Mouse (Mus musculus) neural tube, embryonic 11.5 days (tissue): ENCODE data around the gene Nup205. TPM values are rescaled to one million over a fixed set of nuclear protein-coding genes. Genes with fewer than 3 reads are reported as not detected.

Experiments used
- ATAC-seq: fragments of 200-750 bp; cut with Nextera tagmentation; 2 replicates; pipeline ENCODE4 v1.8.0; 2017; ENCODE audit warnings: moderate number of reproducible peaks, mild to moderate bottlenecking, moderate TSS enrichment, moderate library complexity; ENCODE audit not compliant: insufficient read depth, low FRiP score, low TSS enrichment
- DNase-seq: peaks from one replicate; pipeline ENCODE4 v3.0.0-alpha.2; 2015; ENCODE audit warnings: low spot score
- H3K27ac ChIP-seq: fragments of 300-500 bp; sonication (generic); 2 replicates; pipeline ENCODE4 v1.5.1; 2014; ENCODE audit warnings: low read depth, mild to moderate bottlenecking, low read length
- H3K27me3 ChIP-seq: fragments of 300-500 bp; sonication (generic); 2 replicates; pipeline ENCODE4 v1.6.1; 2014; ENCODE audit warnings: mild to moderate bottlenecking, low read length, mixed read lengths; ENCODE audit not compliant: control insufficient read depth, insufficient read depth
- H3K36me3 ChIP-seq: fragments of 300-500 bp; sonication (generic); 2 replicates; pipeline ENCODE4 v1.6.1; 2014; ENCODE audit warnings: mild to moderate bottlenecking, low read length, moderate library complexity, mixed read lengths; ENCODE audit not compliant: control insufficient read depth, insufficient read depth
- H3K4me1 ChIP-seq: fragments of 300-500 bp; sonication (generic); 2 replicates; pipeline ENCODE4 v1.6.1; 2014; ENCODE audit warnings: low read length, mixed read lengths; ENCODE audit not compliant: control insufficient read depth, insufficient read depth
- H3K4me2 ChIP-seq: fragments of 300-500 bp; sonication (generic); 2 replicates; pipeline ENCODE4 v1.6.1; 2014; ENCODE audit warnings: low read depth, mild to moderate bottlenecking, moderate library complexity
- H3K4me3 ChIP-seq: fragments of 300-500 bp; sonication (generic); 2 replicates; pipeline ENCODE4 v1.5.1; 2014; ENCODE audit warnings: low read depth, low read length
- H3K9ac ChIP-seq: fragments of 300-500 bp; sonication (generic); 2 replicates; pipeline ENCODE4 v1.6.1; 2014; ENCODE audit warnings: mild to moderate bottlenecking, low read length
- H3K9me3 ChIP-seq: fragments of 300-500 bp; sonication (generic); 2 replicates; pipeline ENCODE4 v1.6.1; 2016; ENCODE audit warnings: low read length; ENCODE audit not compliant: control insufficient read depth
- whole genome bisulfite sequencing: fragments of 180-500 bp; shearing (Covaris S2); extraction: QIAGEN DNeasy Blood & Tissue Kit; methylation state at CpG from one replicate; pipeline ENCODE4 v1.1.7; 2014; 5-methylcytosine and 5-hydroxymethylcytosine counted together
- polyA plus RNA-seq: library from polyadenylated mRNA; unstranded; fragments of >200 nt; fragmentation: Nextera tagmentation; extraction: Ambion mirVana; gene quantifications from 2 replicates; pipeline ENCODE4 v1.2.1, GENCODE M21; 2014

The Nup205 gene
- 55.7 and 56.1 TPM in 2 replicates for polyA plus RNA-seq

- ATAC-seq: peak; percentile 92
- Histone ChIP-seq H3K9ac (peak within 1 kb of the TSS; percentile 95), H3K4me1 (0 out of 2 replicates have a peak, but pooled peaks cover 4% of the 10 kb centered on the region), H3K4me3 (peak within 1 kb of the TSS; percentile 85), H3K27me3 (no peaks in the 10 kb centered on the region), H3K4me2 (peak within 1 kb of the TSS; percentile 83), H3K36me3 (no peaks in the 10 kb centered on the region), H3K9me3 (no peaks in the 10 kb centered on the region), H3K27ac (peak within 1 kb of the TSS; percentile 95)
- DNase-seq: peak; percentile 90
- WGBS: 3% methylated on average over 34 of the region's 34 CpGs
These were observed at the start of gene Nup205 for GRCm38 (mm10) chr6:35176979-35177649. TSS of gene Nup205 (plus strand) at chr6:35177421.

GRCm38 (mm10) chr6:35132806-35133205 is 44.4 kb upstream of the Nup205 start:
- H3K9me3 ChIP-seq: no peaks in the 10 kb centered on the region
- peaks cover 2% of the 10 kb centered on the region; the same call in 1 of the 2 replicates for H3K4me1 ChIP-seq
- DNase-seq (peak; percentile 36), ATAC-seq (peak; percentile 7)
- peak overlapping the region; percentile 77 for H3K27ac ChIP-seq
- H3K27me3 ChIP-seq: no peaks in the 10 kb centered on the region
- no peaks in the 10 kb centered on the region for H3K36me3 ChIP-seq
- H3K4me3 ChIP-seq: peak overlapping the region; percentile 73
- H3K9ac ChIP-seq: peak overlapping the region; percentile 78
- peak overlapping the region; percentile 62 for H3K4me2 ChIP-seq
- under 1% methylated on average over 11 of the region's 11 CpGs for WGBS

GRCm38 (mm10) chr6:35133246-35133578 is 44.0 kb upstream of the Nup205 start:
- Histone ChIP-seq H3K36me3 (no peaks in the 10 kb centered on the region), H3K4me2 (peak overlapping the region; percentile 62), H3K4me1 (peaks cover 2% of the 10 kb centered on the region; the same call in 1 of the 2 replicates), H3K4me3 (peak overlapping the region; percentile 73), H3K27ac (peak overlapping the region; percentile 77), H3K9me3 (no peaks in the 10 kb centered on the region), H3K27me3 (no peaks in the 10 kb centered on the region), H3K9ac (peak overlapping the region; percentile 78)
- ATAC-seq (peak; percentile 89), DNase-seq (no peak)
- 0% methylated on average over 20 of the region's 25 CpGs for WGBS

GRCm38 (mm10) chr6:35133579-35134488 is 43.4 kb upstream of the Nup205 start, which contains the start of gene Cnot4:
TSS of gene Cnot4 (minus strand) at chr6:35133724.
- no peaks in the 10 kb centered on the region for H3K36me3 ChIP-seq
- no peaks in the 10 kb centered on the region for H3K9me3 ChIP-seq
- H3K4me1 ChIP-seq: peaks cover 2% of the 10 kb centered on the region; the same call in 1 of the 2 replicates
- DNase-seq (peak; percentile 99), ATAC-seq (peak; percentile 98)
- H3K4me2 ChIP-seq: peak within 1 kb of the TSS; percentile 75
- no peaks in the 10 kb centered on the region for H3K27me3 ChIP-seq
- H3K4me3 ChIP-seq: peak within 1 kb of the TSS; percentile 73
- WGBS: under 1% methylated on average over 55 of the region's 55 CpGs
- H3K27ac ChIP-seq: peak within 1 kb of the TSS; percentile 77
- peak within 1 kb of the TSS; percentile 78 for H3K9ac ChIP-seq

GRCm38 (mm10) chr6:35134844-35135243 is 42.4 kb upstream of the Nup205 start:
- WGBS: 61% methylated on average over 2 of the region's 2 CpGs
- no peak overlapping the region for H3K4me3 ChIP-seq
- no peak for DNase-seq
- ATAC-seq: no peak
- H3K9ac ChIP-seq: no peak overlapping the region
- peaks cover 2% of the 10 kb centered on the region; the same call in 1 of the 2 replicates for H3K4me1 ChIP-seq
- no peak overlapping the region for H3K27ac ChIP-seq
- H3K36me3 ChIP-seq: no peaks in the 10 kb centered on the region
- H3K4me2 ChIP-seq: no peak overlapping the region
- H3K9me3 ChIP-seq: no peaks in the 10 kb centered on the region
- no peaks in the 10 kb centered on the region for H3K27me3 ChIP-seq

GRCm38 (mm10) chr6:35140351-35140750 is 36.9 kb upstream of the Nup205 start:
- no peak overlapping the region for H3K9ac ChIP-seq
- H3K4me2 ChIP-seq: no peak overlapping the region
- DNase-seq: no peak
- H3K36me3 ChIP-seq: no peaks in the 10 kb centered on the region
- H3K27me3 ChIP-seq: no peaks in the 10 kb centered on the region
- no peaks in the 10 kb centered on the region for H3K4me1 ChIP-seq
- H3K4me3 ChIP-seq: no peak overlapping the region
- 83% methylated on average over 1 of the region's 1 CpGs for WGBS
- no peak for ATAC-seq
- no peak overlapping the region for H3K27ac ChIP-seq
- H3K9me3 ChIP-seq: no peaks in the 10 kb centered on the region

GRCm38 (mm10) chr6:35145569-35145968 is 31.7 kb upstream of the Nup205 start:
- Histone ChIP-seq H3K4me1 (no peaks in the 10 kb centered on the region), H3K4me2 (no peak overlapping the region), H3K9me3 (no peaks in the 10 kb centered on the region), H3K27me3 (no peaks in the 10 kb centered on the region), H3K4me3 (no peak overlapping the region), H3K27ac (no peak overlapping the region), H3K9ac (no peak overlapping the region), H3K36me3 (no peaks in the 10 kb centered on the region)
- 78% methylated on average over 2 of the region's 2 CpGs for WGBS
- ATAC-seq (no peak), DNase-seq (no peak)

GRCm38 (mm10) chr6:35147726-35148422 is 29.3 kb upstream of the Nup205 start:
- H3K4me3 ChIP-seq: no peak overlapping the region
- no peaks in the 10 kb centered on the region for H3K4me1 ChIP-seq
- WGBS: 88% methylated on average over 3 of the region's 3 CpGs
- no peaks in the 10 kb centered on the region for H3K36me3 ChIP-seq
- H3K9me3 ChIP-seq: no peaks in the 10 kb centered on the region
- ATAC-seq (no peak), DNase-seq (no peak)
- H3K27me3 ChIP-seq: no peaks in the 10 kb centered on the region
- H3K4me2 ChIP-seq: no peak overlapping the region
- no peak overlapping the region for H3K9ac ChIP-seq
- H3K27ac ChIP-seq: no peak overlapping the region
